Mouse (Mus musculus) inflammation-experienced regulatory T-cells, adult 6 months (primary cell): ENCODE results near the gene Ccdc57. TPM values are rescaled to one million over a fixed set of nuclear protein-coding genes. Genes with fewer than 3 reads are reported as not detected.

Experiments used
- ATAC-seq: one replicate; pipeline ENCODE4 v1.8.0; 2017
- polyA plus RNA-seq, 3 experiments: library from polyadenylated mRNA; unstranded; fragments of 100-300 nt; shearing (Covaris generic); gene quantifications; one replicate each; pipeline ENCODE4 v1.2.1; 2017

Ccdc57 gene
- polyA plus RNA-seq, 3 experiments from 2014 or later: 0.35 to 0.45 (median 0.42) TPM

- no peak for ATAC-seq
Observed at GRCm38 (mm10) chr11:120951731-120952730, 19.4 kb upstream of the Ccdc57 start.

GRCm38 (mm10) chr11:120951237-120951636 is 18.6 kb upstream of the Ccdc57 start:
- ATAC-seq: no peak

- peak; percentile 74 for ATAC-seq
Observed at GRCm38 (mm10) chr11:120950281-120951202, 17.9 kb upstream of the Ccdc57 start.

- no peak for ATAC-seq
Observed at GRCm38 (mm10) chr11:120949863-120950262, 17.2 kb upstream of the Ccdc57 start.

- peak; percentile 57 for ATAC-seq
Observed at GRCm38 (mm10) chr11:120948861-120949851, 16.5 kb upstream of the Ccdc57 start.

- no peak for ATAC-seq
Observed at GRCm38 (mm10) chr11:120948328-120948727, 15.7 kb upstream of the Ccdc57 start, which contains the start of gene Slc16a3. Gene Slc16a3, plus strand, starts transcription at chr11:120948480.

- ATAC-seq: no peak
Observed at GRCm38 (mm10) chr11:120945926-120946325, 13.3 kb upstream of the Ccdc57 start.

- ATAC-seq: no peak
Observed at GRCm38 (mm10) chr11:120945266-120945665, 12.6 kb upstream of the Ccdc57 start.

- ATAC-seq: peak; percentile 67
Observed at GRCm38 (mm10) chr11:120940959-120941358, 8.3 kb upstream of the Ccdc57 start.

- no peak for ATAC-seq
Observed at GRCm38 (mm10) chr11:120939712-120940341, 7.2 kb upstream of the Ccdc57 start.

GRCm38 (mm10) chr11:120938795-120939194 is 6.1 kb upstream of the Ccdc57 start:
- no peak for ATAC-seq

GRCm38 (mm10) chr11:120937976-120938375 is 5.3 kb upstream of the Ccdc57 start:
- ATAC-seq: no peak

- ATAC-seq: no peak
Observed at GRCm38 (mm10) chr11:120931479-120931878, 1.2 kb downstream of the Ccdc57 start.

GRCm38 (mm10) chr11:120928468-120928867 is 4.2 kb downstream of the Ccdc57 start:
- no peak for ATAC-seq

- ATAC-seq: no peak
Observed at GRCm38 (mm10) chr11:120922528-120922927, 10.1 kb downstream of the Ccdc57 start.

- no peak for ATAC-seq
Observed at GRCm38 (mm10) chr11:120917756-120918155, 14.9 kb downstream of the Ccdc57 start.

- ATAC-seq: peak; percentile 93
Observed at GRCm38 (mm10) chr11:120916477-120916876, 16.2 kb downstream of the Ccdc57 start.

GRCm38 (mm10) chr11:120913796-120914195 is 18.9 kb downstream of the Ccdc57 start:
- no peak for ATAC-seq

GRCm38 (mm10) chr11:120905430-120905873 is 27.2 kb downstream of the Ccdc57 start:
- ATAC-seq: peak; percentile 82

GRCm38 (mm10) chr11:120904561-120904960 is 28.1 kb downstream of the Ccdc57 start:
- no peak for ATAC-seq
